Mouse (Mus musculus) small intestine, adult 2 months (tissue): ENCODE results near the gene Ccdc22. TPM values are rescaled to one million over a fixed set of nuclear protein-coding genes. Genes with fewer than 3 reads are reported as not detected.

Source experiments
- H3K27ac ChIP-seq: fragments of 200-500 bp; 2 replicates; pipeline ENCODE4 v1.5.1; 2012; ENCODE audit warnings: low read depth, low read length, control low read depth, inconsistent platforms; ENCODE audit not compliant: insufficient read depth
- H3K27me3 ChIP-seq: fragments of 200-500 bp; 2 replicates; pipeline ENCODE4 v1.6.1; 2012; ENCODE audit warnings: mild to moderate bottlenecking, moderate library complexity, low read length, inconsistent platforms; ENCODE audit not compliant: control insufficient read depth, insufficient read depth
- H3K36me3 ChIP-seq: fragments of 200-500 bp; 2 replicates; pipeline ENCODE4 v1.6.1; 2012; ENCODE audit warnings: mild to moderate bottlenecking, low read length, control low read depth, inconsistent platforms; ENCODE audit not compliant: control insufficient read depth, insufficient read depth
- H3K4me1 ChIP-seq: fragments of 200-500 bp; 2 replicates; pipeline ENCODE4 v1.6.1; 2012; ENCODE audit warnings: low read length, inconsistent platforms, mixed read lengths; ENCODE audit not compliant: control insufficient read depth, insufficient read depth, insufficient read length
- H3K4me3 ChIP-seq: fragments of 200-500 bp; 2 replicates; pipeline ENCODE4 v1.5.1; 2012; ENCODE audit warnings: low read depth, mild to moderate bottlenecking, control low read depth, inconsistent platforms, low read length, moderate library complexity
- CTCF ChIP-seq: fragments of 200-500 bp; IDR thresholded peaks from 2 replicates; pipeline ENCODE4 v1.5.1; 2012; ENCODE audit warnings: low read depth, mild to moderate bottlenecking, control low read depth, inconsistent platforms, low read length, moderate library complexity, mixed read lengths; ENCODE audit not compliant: insufficient replicate concordance, insufficient read length; ENCODE audit errors: extremely low read depth
- POLR2A ChIP-seq: fragments of 200-500 bp; IDR thresholded peaks from 2 replicates; pipeline ENCODE4 v1.6.1; 2012; ENCODE audit warnings: low read depth, mild to moderate bottlenecking, control low read depth, inconsistent platforms, low read length, moderate library complexity
- WGBS: fragments of 180-500 bp; shearing (Covaris S2); methylation state at CpG from one replicate; pipeline ENCODE4 v1.1.7; 2018; 5-methylcytosine and 5-hydroxymethylcytosine counted together
- polyA plus RNA-seq: library from polyadenylated mRNA; depleted of rRNA; stranded (reverse); fragments of >200 nt; gene quantifications from 2 replicates; pipeline ENCODE4 v1.2.3, GENCODE M21; 2012

Ccdc22 gene
- polyA plus RNA-seq, 1 experiment = 11.1 TPM

DNA sequence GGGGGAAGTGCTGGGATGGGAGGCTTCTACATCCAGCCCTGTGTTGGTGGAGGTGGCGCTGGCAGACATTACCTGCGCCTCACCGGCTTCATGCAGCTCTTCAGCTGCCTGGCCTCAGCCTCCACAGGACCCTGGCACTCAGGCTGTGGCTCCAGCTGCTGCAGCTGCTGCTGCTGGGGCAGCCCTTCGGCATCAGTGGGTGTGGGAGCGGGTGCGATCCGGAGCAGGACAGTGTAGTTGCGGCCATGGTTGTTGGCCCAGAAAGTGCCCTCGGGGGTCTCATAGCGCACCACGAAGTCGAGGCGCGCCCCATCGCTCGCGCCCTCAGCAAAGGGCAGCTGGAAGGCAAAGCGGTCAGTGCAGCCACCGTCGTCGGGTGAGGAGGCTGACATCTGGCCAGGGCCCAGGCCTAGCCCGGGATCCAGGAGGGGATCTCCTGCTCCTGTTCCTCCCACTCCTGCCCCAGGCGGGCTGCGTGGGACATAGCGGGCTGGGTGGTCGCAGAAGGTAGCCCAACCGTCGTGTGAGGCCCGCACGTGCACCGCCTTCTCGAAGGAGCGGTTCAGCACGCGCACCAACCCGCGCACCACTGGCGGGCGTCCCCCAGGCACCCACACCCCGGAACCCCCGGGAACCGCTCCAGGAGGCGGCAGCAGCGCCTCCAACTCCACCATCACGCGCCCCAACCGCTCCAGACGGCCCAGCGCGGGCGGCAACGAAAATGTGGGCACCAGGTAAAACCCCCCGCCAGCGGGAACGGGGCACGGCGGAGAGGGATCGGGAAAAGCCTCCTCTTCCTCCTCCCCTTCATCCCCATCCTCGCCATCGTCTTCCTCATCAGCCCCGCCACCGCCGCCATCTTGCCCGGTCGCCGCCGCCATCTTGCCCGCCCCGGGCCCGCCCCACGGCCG, 31.9 kb downstream of the Ccdc22 start, which contains the start of gene Foxp3:
Foxp3 (plus strand) TSS at position 469 of the 911 bp plus-strand sequence.
- no peaks in the 10 kb centered on the region for H3K27me3 ChIP-seq
- H3K4me3 ChIP-seq = peak within 1 kb of the TSS; percentile 98
- 23% methylated on average over 64 of the region's 72 CpGs for WGBS
- peaks cover 12% of the 10 kb centered on the region for H3K4me1 ChIP-seq
- peak within 1 kb of the TSS; percentile 60 for H3K27ac ChIP-seq
- TF ChIP-seq POLR2A (no peak), CTCF (no peak)
- H3K36me3 ChIP-seq = no peaks in the 10 kb centered on the region

DNA sequence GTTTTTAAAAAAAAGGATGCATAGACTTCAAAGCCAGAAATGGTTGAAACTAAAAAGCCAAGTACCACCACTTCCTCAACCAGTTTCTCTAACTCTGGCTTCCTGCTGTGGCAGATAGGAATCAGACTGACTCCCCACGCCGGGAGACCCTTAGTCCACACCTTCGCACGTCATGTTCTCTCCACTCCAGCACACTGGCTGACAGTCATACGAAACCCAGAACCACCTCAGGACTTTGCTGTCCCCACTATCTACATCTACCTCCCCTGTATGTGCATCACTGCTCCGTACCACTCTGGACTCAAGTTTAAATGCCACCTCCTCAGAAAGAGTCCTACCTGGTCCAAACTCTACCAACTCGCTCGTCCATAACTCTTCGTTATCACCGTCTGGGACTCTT, 32.9 kb downstream of the Ccdc22 start:
- H3K27ac ChIP-seq = peak overlapping the region; percentile 45
- no peaks in the 10 kb centered on the region for H3K27me3 ChIP-seq
- 40% methylated on average over 10 of the region's 10 CpGs for WGBS
- H3K4me3 ChIP-seq = no peak overlapping the region
- peaks cover 12% of the 10 kb centered on the region for H3K4me1 ChIP-seq
- H3K36me3 ChIP-seq = no peaks in the 10 kb centered on the region
- TF ChIP-seq POLR2A (no peak), CTCF (no peak)

- Histone ChIP-seq H3K4me3 (no peak overlapping the region), H3K4me1 (peaks cover 12% of the 10 kb centered on the region), H3K36me3 (no peaks in the 10 kb centered on the region), H3K27me3 (no peaks in the 10 kb centered on the region), H3K27ac (no peak overlapping the region)
- TF ChIP-seq CTCF = no peak
- TF ChIP-seq POLR2A = no peak
- WGBS = 89% methylated on average over 9 of the region's 9 CpGs
Observed at GRCm38 (mm10) chrX:7571565-7572136, 33.7 kb downstream of the Ccdc22 start.

DNA sequence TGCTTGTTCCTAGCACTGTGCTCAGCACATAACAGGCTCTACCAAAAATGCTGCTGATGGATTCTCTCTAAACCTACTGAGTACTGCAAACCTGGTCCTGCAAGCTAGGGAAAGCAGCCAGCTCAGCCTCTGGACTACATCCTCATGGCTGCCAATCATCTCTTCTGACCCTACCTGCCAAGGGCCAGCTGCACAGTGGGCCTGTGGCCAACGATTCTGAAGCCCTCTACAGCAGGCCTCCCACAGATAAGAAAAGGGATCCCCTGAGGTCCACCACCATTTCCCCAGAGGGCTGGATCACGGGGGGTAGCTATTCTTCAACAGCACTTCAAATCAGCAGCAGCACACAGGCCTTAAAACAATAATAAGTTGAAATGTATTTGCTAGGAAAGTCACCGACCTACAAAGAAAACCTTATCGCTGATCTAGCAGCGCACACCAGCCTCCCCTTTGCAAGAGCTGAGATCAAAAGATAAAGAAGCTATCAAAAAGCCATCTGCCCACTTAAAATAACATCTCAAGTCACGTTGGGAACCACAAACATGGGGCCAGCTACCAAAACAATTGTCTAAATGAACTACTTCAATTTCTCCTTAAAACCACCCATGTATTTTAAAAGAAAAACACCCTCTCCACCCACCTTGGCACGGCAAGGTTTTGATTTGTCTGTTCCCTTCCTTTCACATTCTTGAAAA, 34.7 kb downstream of the Ccdc22 start:
- Histone ChIP-seq H3K36me3 (no peaks in the 10 kb centered on the region), H3K4me3 (no peak overlapping the region), H3K4me1 (peaks cover 12% of the 10 kb centered on the region), H3K27ac (no peak overlapping the region), H3K27me3 (no peaks in the 10 kb centered on the region)
- TF ChIP-seq CTCF (no peak), POLR2A (no peak)
- 64% methylated on average over 7 of the region's 7 CpGs for WGBS

DNA sequence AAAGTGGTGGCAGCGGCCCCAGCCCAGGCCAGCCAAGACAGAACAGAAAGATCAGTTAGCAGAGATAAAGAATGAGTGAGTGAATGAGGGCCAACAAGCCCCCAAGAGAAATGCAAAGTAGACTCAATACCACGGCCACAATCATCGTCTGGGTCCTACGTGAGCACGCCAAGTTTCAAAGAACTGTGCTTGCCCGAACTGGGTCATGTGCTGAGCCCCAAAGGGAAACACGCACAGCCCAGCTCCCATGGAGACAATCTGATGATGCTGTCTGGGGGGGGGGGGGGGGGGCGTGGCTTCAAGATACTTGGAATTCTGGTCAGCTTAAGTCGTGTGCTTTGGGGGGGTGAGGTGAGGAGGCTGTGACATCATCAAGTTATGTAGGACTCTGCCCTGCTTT, 37.8 kb downstream of the Ccdc22 start:
- Histone ChIP-seq H3K27ac (no peak overlapping the region), H3K4me3 (no peak overlapping the region), H3K27me3 (no peaks in the 10 kb centered on the region), H3K4me1 (peaks cover 3% of the 10 kb centered on the region; the same call in 1 of the 2 replicates), H3K36me3 (no peaks in the 10 kb centered on the region)
- TF ChIP-seq POLR2A (no peak), CTCF (no peak)
- WGBS = 65% methylated on average over 9 of the region's 9 CpGs

GRCm38 (mm10) chrX:7566352-7566751, 39.0 kb downstream of the Ccdc22 start:
- no peak overlapping the region for H3K27ac ChIP-seq
- TF ChIP-seq CTCF (no peak), POLR2A (no peak)
- H3K4me1 ChIP-seq = no peaks in the 10 kb centered on the region
- no peak overlapping the region for H3K4me3 ChIP-seq
- WGBS = 80% methylated on average over 6 of the region's 6 CpGs
- no peaks in the 10 kb centered on the region for H3K27me3 ChIP-seq
- no peaks in the 10 kb centered on the region for H3K36me3 ChIP-seq

GRCm38 (mm10) chrX:7563076-7563475, 42.2 kb downstream of the Ccdc22 start:
- Histone ChIP-seq H3K4me1 (no peaks in the 10 kb centered on the region), H3K27me3 (no peaks in the 10 kb centered on the region), H3K4me3 (no peak overlapping the region), H3K27ac (no peak overlapping the region), H3K36me3 (no peaks in the 10 kb centered on the region)
- TF ChIP-seq POLR2A (no peak), CTCF (no peak)
- 34% methylated on average over 2 of the region's 2 CpGs for WGBS
